Mouse (Mus musculus) intestine, postnatal 0 days (tissue): ENCODE data around the gene Krtap19-2. TPM values are rescaled to one million over a fixed set of nuclear protein-coding genes. Genes with fewer than 3 reads are reported as not detected.

Experiments
- ATAC-seq: fragments of 200-750 bp; cut with Nextera tagmentation; 2 replicates; pipeline ENCODE4 v1.8.0; 2017; ENCODE audit warnings: mild to moderate bottlenecking, moderate TSS enrichment, moderate library complexity
- H3K27ac ChIP-seq: fragments of 300-500 bp; sonication (generic); 2 replicates; pipeline ENCODE4 v1.5.1; 2014; ENCODE audit warnings: mild to moderate bottlenecking, low read depth, low read length, moderate library complexity
- H3K27me3 ChIP-seq: fragments of 300-500 bp; sonication (generic); replicated peaks from 2 replicates; pipeline ENCODE4 v1.6.1; 2014; ENCODE audit warnings: low read length, mixed read lengths; ENCODE audit not compliant: control insufficient read depth, insufficient read depth
- H3K36me3 ChIP-seq: fragments of 300-500 bp; sonication (generic); 2 replicates; pipeline ENCODE4 v1.6.1; 2014; ENCODE audit warnings: mild to moderate bottlenecking, moderate library complexity; ENCODE audit not compliant: control insufficient read depth, insufficient read depth
- H3K4me1 ChIP-seq: fragments of 300-500 bp; sonication (generic); replicated peaks from 2 replicates; pipeline ENCODE4 v1.6.1; 2014; ENCODE audit warnings: antibody characterized with exemption, low read length, mixed read lengths; ENCODE audit not compliant: control insufficient read depth, insufficient read depth
- H3K4me2 ChIP-seq: fragments of 300-500 bp; sonication (generic); replicated peaks from 2 replicates; pipeline ENCODE4 v1.6.1; 2014; ENCODE audit warnings: low read depth, mild to moderate bottlenecking, moderate library complexity
- H3K4me3 ChIP-seq: fragments of 300-500 bp; sonication (generic); 2 replicates; pipeline ENCODE4 v1.5.1; 2014; ENCODE audit warnings: low read depth, low read length
- H3K9ac ChIP-seq: fragments of 300-500 bp; sonication (generic); 2 replicates; pipeline ENCODE4 v1.6.1; 2014; ENCODE audit warnings: mild to moderate bottlenecking, low read depth, low read length
- H3K9me3 ChIP-seq: fragments of 300-500 bp; sonication (generic); 2 replicates; pipeline ENCODE4 v1.6.1; 2016; ENCODE audit warnings: mixed run types; ENCODE audit not compliant: control insufficient read depth
- CTCF ChIP-seq: sonication (generic); IDR thresholded peaks from 2 replicates; pipeline ENCODE4 v1.5.1; 2016; ENCODE audit warnings: low read depth, mild to moderate bottlenecking, control low read depth, antibody characterized with exemption, moderate library complexity
- WGBS: fragments of 180-500 bp; shearing (Covaris S2); extraction: QIAGEN DNeasy Blood & Tissue Kit; methylation state at CpG from one replicate; pipeline ENCODE4 v1.1.7; 2014; 5-methylcytosine and 5-hydroxymethylcytosine counted together
- polyA plus RNA-seq: library from polyadenylated mRNA; unstranded; fragments of >200 nt; fragmentation: Nextera tagmentation; extraction: Ambion mirVana; gene quantifications from 2 replicates; pipeline ENCODE4 v1.2.1, GENCODE M21; 2015

Krtap19-2 gene
- polyA plus RNA-seq, 1 experiment from 2014 or later = not detected

- H3K27me3 ChIP-seq = no peaks in the 10 kb centered on the region
- no peaks in the 10 kb centered on the region for H3K36me3 ChIP-seq
- H3K27ac ChIP-seq = no peak overlapping the region
- H3K4me3 ChIP-seq = no peak overlapping the region
- H3K9ac ChIP-seq = no peak overlapping the region
- ATAC-seq = no peak
- no peaks in the 10 kb centered on the region for H3K9me3 ChIP-seq
- no peaks in the 10 kb centered on the region for H3K4me1 ChIP-seq
- WGBS = 80% methylated on average over 4 of the region's 4 CpGs
- no peak for TF ChIP-seq CTCF
- no peak overlapping the region for H3K4me2 ChIP-seq
Measured at GRCm38 (mm10) chr16:88864887-88865407, 9.1 kb downstream of the Krtap19-2 start.

- H3K4me3 ChIP-seq = no peak overlapping the region
- H3K4me2 ChIP-seq = no peak overlapping the region
- no peaks in the 10 kb centered on the region for H3K9me3 ChIP-seq
- 18% methylated on average over 5 of the region's 5 CpGs for WGBS
- no peaks in the 10 kb centered on the region for H3K36me3 ChIP-seq
- H3K27me3 ChIP-seq = no peaks in the 10 kb centered on the region
- no peak for ATAC-seq
- H3K9ac ChIP-seq = no peak overlapping the region
- H3K4me1 ChIP-seq = no peaks in the 10 kb centered on the region
- peak; percentile 79 for TF ChIP-seq CTCF
- no peak overlapping the region for H3K27ac ChIP-seq
Measured at GRCm38 (mm10) chr16:88851450-88851849, 22.6 kb downstream of the Krtap19-2 start.

- no peak overlapping the region for H3K4me3 ChIP-seq
- no peaks in the 10 kb centered on the region for H3K9me3 ChIP-seq
- 82% methylated on average over 4 of the region's 4 CpGs for WGBS
- H3K27me3 ChIP-seq = no peaks in the 10 kb centered on the region
- TF ChIP-seq CTCF = no peak
- no peak for ATAC-seq
- no peak overlapping the region for H3K9ac ChIP-seq
- no peaks in the 10 kb centered on the region for H3K36me3 ChIP-seq
- no peak overlapping the region for H3K27ac ChIP-seq
- no peak overlapping the region for H3K4me2 ChIP-seq
- H3K4me1 ChIP-seq = no peaks in the 10 kb centered on the region
Measured at GRCm38 (mm10) chr16:88848558-88848957, 25.5 kb downstream of the Krtap19-2 start.

DNA sequence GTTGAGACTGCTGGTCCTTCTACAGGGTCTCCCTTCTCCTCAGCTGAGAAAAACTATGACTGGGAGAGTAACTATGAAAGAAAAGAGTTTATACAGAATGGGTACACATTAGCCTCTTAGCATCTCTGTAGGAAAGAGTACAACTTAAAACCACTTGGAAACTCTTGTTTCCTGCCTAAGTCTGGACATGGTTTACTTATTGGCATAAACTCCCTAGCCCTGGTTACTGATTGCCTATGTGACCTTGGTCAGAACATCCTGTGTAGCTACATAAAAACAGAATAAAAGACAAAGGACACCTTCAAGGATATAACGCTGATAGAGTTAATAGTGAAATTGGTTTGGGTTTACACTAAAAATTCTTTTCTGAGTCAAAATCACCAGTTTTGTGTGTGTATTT lies 26.7 kb downstream of the Krtap19-2 start:
- no peak overlapping the region for H3K4me2 ChIP-seq
- WGBS = 91% methylated on average over 1 of the region's 1 CpGs
- ATAC-seq = no peak

GRCm38 (mm10) chr16:88826978-88827377 lies 47.1 kb downstream of the Krtap19-2 start:
- TF ChIP-seq CTCF = no peak
- no peaks in the 10 kb centered on the region for H3K9me3 ChIP-seq
- no peak overlapping the region for H3K27ac ChIP-seq
- no peaks in the 10 kb centered on the region for H3K36me3 ChIP-seq
- WGBS = 85% methylated on average over 3 of the region's 3 CpGs
- no peak overlapping the region for H3K4me3 ChIP-seq
- H3K4me2 ChIP-seq = no peak overlapping the region
- H3K9ac ChIP-seq = no peak overlapping the region
- no peaks in the 10 kb centered on the region for H3K27me3 ChIP-seq
- no peaks in the 10 kb centered on the region for H3K4me1 ChIP-seq
- no peak for ATAC-seq

More for the DNA sequence above, 26.7 kb downstream of the Krtap19-2 start:
- Histone ChIP-seq H3K27me3 (no peaks in the 10 kb centered on the region), H3K9me3 (no peaks in the 10 kb centered on the region), H3K4me3 (no peak overlapping the region), H3K4me1 (no peaks in the 10 kb centered on the region), H3K36me3 (no peaks in the 10 kb centered on the region), H3K9ac (no peak overlapping the region), H3K27ac (no peak overlapping the region)
- TF ChIP-seq CTCF = no peak

GRCm38 (mm10) chr16:88826095-88826652 lies 47.9 kb downstream of the Krtap19-2 start, which contains the start of gene Krtap14:
Krtap14 (minus strand) TSS chr16:88826145.
- Histone ChIP-seq H3K9me3 (no peaks in the 10 kb centered on the region), H3K4me2 (no peak within 1 kb of the TSS), H3K4me3 (no peak within 1 kb of the TSS), H3K4me1 (no peaks in the 10 kb centered on the region), H3K36me3 (no peaks in the 10 kb centered on the region), H3K27ac (no peak within 1 kb of the TSS), H3K9ac (no peak within 1 kb of the TSS), H3K27me3 (no peaks in the 10 kb centered on the region)
- no peak for TF ChIP-seq CTCF
- no peak for ATAC-seq
- 90% methylated on average over 9 of the region's 9 CpGs for WGBS
